Mouse (Mus musculus): Measurements from ENCODE around the gene Mtf2. TPM values are rescaled to one million over a fixed set of nuclear protein-coding genes. Genes with fewer than 3 reads are reported as not detected.
"Not testable (repeated sequence)": the region's sequence is repeated elsewhere in the genome, so short reads cannot be mapped to it uniquely, and the experiment has no call there.

Gene Mtf2
- 29.9 TPM for polyA plus RNA-seq (2021)

DNA sequence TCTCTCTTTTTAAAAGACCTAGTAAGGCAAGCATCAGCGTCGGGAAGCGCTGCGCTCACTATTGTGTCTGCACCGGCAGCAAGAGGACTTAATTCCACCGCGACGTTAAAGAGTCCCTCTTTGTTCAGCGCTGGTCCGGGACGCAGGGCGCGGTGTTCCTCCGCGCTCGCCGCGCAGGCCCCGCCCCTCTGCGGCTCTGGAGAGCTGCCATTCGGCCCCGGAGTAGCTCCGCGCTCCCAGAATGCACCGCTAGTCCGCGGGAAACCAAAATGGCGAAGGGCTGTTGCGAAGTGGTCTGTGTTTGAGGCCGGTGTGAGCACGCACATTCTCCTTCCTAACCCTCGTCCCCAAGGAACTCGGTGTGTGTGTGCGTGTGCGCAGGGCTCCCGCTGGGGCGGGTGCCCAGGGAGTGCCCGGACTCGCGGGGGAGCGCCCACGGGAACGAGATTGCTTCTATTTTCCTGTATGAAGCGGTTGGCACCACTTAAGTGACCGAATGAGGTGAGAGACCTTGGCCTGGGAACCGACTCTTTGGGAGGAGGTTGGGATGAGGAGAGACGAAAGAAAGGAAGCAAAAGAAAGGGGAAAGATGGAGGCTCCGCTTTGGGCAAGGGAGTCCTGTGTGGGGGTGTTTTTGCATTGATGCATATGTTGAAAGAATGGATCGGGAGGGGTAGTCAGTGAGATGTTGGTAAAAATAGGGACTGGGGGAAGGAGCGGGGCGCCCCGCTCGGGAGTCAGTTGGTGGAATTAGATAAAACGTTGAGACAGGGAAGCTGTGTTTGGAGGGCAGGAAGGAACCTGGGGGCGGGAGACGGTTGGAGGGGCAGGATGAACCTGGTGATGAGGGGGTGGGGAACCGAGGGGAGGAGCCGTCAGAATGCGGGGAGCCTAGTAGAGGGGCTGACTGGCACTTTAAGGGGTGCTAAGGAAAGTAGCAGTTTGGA, at the start of gene Mtf2:
Mtf2 (plus strand) TSS at position 210 of the 947 bp plus-strand sequence.
- in situ Hi-C loops (cut with MboI; ENCODE audit: low pct_unique_long_range_greater_than_20kb) = no loop called here
- CTCF ChIA-PET = interaction anchor here (1.5 kb wide), 1 partner anchor 17 kb away, joined by 5 read pairs; no protein-coding TSS in a partner anchor
- ATAC-seq (peak; percentile 94), DNase-seq (ENCODE audit: low read depth, low spot score) (peak; percentile 94)
- POLR2A ChIA-PET = interaction anchor here (0.7 to 1.1 kb wide), 3 partner anchors 12 to 54 kb away, joined by 3 to 4 read pairs (median 4); no protein-coding TSS in a partner anchor
- no peak for TF ChIP-seq CTCF (IDR thresholded peaks at IDR 0.05)
- no peaks in the 10 kb centered on the region for H3K27me3 ChIP-seq

DNA sequence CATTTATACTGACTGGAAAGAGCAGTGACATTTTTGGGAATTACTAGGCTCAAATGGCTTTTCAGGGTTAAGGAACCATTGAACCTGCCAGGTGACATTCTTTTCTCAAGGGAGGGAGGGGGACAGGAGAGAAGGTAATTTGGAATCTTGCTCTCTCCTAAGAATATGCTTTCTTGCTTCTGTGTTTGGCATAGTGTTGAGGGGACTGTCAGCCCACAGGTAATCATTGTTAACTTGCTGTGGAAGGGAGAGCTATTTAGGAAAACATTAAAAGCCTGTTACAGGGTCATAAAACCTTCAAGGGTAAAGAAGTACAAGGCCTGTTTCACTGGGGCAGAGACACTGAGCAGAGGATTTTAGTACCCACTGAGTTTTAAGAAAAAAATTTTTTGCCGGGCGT, 48.2 kb upstream of the Mtf2 start:
- DNase-seq (ENCODE audit: low read depth, low spot score) = no peak
- ChIA-PET POLR2A (no interaction called here), CTCF (interaction anchor here (1.0 kb wide), 2 partner anchors 13 to 95 kb away, joined by 3 to 4 read pairs; no protein-coding TSS in a partner anchor)
- ATAC-seq = no peak
- no peaks in the 10 kb centered on the region for H3K27me3 ChIP-seq
- no peak for TF ChIP-seq CTCF (IDR thresholded peaks at IDR 0.05)
- in situ Hi-C loops (cut with MboI; ENCODE audit: low pct_unique_long_range_greater_than_20kb) = no loop called here

DNA sequence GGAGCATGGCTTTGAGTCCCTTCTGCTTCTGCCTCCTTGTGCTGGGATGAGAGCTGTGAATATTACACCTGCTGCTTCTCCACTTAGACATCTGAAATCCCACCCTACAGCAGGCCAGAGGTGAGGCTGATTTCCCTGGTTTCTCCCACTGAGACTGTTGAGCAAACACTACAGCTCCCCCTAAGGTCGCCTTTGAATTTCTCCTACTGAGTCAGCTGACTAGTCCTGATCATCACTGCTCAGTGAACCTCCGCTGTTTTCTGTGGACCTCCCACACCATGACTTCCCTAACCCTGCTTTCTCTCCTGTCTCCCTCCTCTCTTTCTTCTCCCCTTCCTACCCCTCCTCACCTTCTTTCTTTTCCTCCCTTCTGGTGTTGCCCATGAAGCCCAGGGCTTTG, 46.1 kb upstream of the Mtf2 start:
- ATAC-seq = no peak
- no peaks in the 10 kb centered on the region for H3K27me3 ChIP-seq
- ChIA-PET POLR2A (no interaction called here), CTCF (interaction anchor here (1.1 to 1.6 kb wide), 3 partner anchors 15 to 98 kb away, joined by 3 to 4 read pairs (median 3); no protein-coding TSS in a partner anchor)
- no peak for DNase-seq (ENCODE audit: low read depth, low spot score)
- TF ChIP-seq CTCF (IDR thresholded peaks at IDR 0.05) = no peak
- in situ Hi-C loops (cut with MboI; ENCODE audit: low pct_unique_long_range_greater_than_20kb) = no loop called here

DNA sequence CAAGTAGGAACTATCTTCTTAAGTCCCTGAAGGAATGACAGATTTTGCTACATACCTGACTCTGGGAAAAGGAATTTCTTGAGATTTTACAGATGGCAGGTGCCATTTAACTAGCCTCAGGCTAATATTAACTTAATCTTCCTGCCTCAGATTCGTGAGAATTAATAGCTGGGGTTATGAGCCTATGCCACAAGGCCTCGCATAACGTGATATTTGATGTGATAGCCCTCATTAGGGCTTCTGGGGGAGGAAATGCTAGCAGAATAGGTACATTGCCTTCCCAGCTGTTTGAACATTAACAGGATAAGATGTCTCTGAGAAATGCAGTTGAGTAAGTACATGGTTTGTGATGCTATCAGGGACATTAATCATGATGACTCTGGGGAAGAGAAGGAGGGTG, 44.1 kb upstream of the Mtf2 start:
- DNase-seq (ENCODE audit: low read depth, low spot score) = peak; percentile 89
- POLR2A ChIA-PET = no interaction called here
- in situ Hi-C loops (cut with MboI; ENCODE audit: low pct_unique_long_range_greater_than_20kb) = no loop called here
- TF ChIP-seq CTCF (IDR thresholded peaks at IDR 0.05) = no peak
- CTCF ChIA-PET = interaction anchor here (0.8 to 2.3 kb wide), 4 partner anchors 10 to 96 kb away, joined by 3 to 8 read pairs (median 4); no protein-coding TSS in a partner anchor
- no peaks in the 10 kb centered on the region for H3K27me3 ChIP-seq
- ATAC-seq = peak; percentile 79

DNA sequence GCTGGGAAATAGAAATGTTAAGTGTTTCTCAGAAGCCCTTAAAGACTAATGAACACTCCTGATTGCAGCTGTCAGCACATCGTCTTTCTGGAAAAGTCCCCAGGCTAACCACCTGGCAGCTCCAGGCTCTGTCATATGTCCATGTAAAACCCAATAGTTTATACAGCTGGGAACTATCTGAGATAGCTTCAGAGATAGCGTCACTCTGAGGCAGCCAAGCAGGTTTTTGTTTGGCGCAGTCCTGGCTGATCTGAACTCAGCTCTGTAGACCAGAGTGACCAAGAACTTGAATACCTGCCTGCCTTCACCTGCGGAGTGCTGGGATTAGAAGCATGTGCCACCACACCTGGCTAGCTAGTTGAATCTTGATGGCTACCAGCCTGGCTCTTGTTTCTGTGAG, 37.2 kb upstream of the Mtf2 start:
- POLR2A ChIA-PET = no interaction called here
- DNase-seq (ENCODE audit: low read depth, low spot score) (no peak), ATAC-seq (no peak)
- TF ChIP-seq CTCF (IDR thresholded peaks at IDR 0.05) = no peak
- CTCF ChIA-PET = interaction anchor here (0.8 to 4.7 kb wide), 5 partner anchors 9 to 107 kb away, joined by 3 to 20 read pairs (median 4); no protein-coding TSS in a partner anchor
- H3K27me3 ChIP-seq = no peaks in the 10 kb centered on the region
- in situ Hi-C loops (cut with MboI; ENCODE audit: low pct_unique_long_range_greater_than_20kb) = no loop called here

DNA sequence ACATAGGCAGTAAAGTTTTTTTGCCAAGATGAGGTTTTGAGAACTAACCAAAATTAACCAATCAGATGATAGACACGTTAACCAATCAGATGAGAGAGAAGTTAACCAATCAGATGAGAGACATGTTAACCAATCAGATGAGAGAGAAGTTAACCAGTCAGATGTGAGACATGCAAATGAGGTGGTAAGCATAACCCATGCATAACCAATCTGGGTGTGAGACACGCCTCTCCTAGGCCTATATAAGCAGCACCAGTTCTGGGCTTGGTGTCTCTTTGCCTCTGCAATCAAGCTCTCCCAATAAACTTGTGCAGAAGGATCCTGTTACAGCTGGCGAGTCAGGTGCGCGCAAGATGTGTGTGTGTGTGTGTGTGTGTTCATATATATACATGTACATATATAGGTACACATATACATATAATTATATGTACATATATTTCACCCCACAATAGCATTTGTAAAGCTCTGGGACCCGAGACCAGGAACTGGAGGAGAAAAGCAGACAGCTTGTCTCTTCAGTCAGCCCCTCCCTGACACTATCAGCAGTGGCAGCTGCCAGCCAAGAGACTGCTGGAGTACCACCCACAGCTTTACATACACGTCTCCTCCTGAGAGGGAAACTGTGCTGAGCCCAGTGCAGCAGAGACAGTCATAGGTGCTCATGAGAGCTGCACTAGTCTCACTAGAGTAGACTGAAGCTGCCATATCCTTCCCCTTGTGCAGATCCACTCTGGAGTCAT, 36.5 kb upstream of the Mtf2 start:
- H3K27me3 ChIP-seq; in situ Hi-C loops (cut with MboI; ENCODE audit: low pct_unique_long_range_greater_than_20kb); POLR2A ChIA-PET; DNase-seq (ENCODE audit: low read depth, low spot score); ATAC-seq: not testable (repeated sequence)
- CTCF ChIA-PET = interaction anchor here (0.8 to 4.7 kb wide), 5 partner anchors 8 to 107 kb away, joined by 3 to 20 read pairs (median 4); no protein-coding TSS in a partner anchor

DNA sequence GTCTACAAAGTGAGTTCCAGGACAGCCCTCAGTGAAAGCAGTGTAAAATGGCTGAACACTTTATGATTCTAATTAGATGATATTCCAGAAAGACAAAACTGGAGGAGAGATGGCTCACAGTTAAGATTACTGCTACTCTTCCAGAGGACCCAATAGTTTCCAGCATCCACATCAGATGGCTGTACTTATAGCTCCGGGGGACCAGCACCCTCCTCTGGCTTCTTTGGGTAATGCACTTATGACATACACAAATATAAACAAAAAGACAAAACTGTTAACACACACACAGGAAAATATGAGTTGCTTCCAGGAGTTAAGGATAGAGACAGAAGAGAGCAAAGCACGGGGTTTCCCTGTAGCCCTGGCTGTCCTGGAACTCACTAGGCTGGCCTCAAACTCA, 35.5 kb upstream of the Mtf2 start:
- DNase-seq (ENCODE audit: low read depth, low spot score) (no peak), ATAC-seq (no peak)
- TF ChIP-seq CTCF (IDR thresholded peaks at IDR 0.05) = peak; percentile 66
- H3K27me3 ChIP-seq = no peaks in the 10 kb centered on the region
- ChIA-PET POLR2A (no interaction called here), CTCF (interaction anchor here (0.9 to 1.5 kb wide), 6 partner anchors 12 to 139 kb away, joined by 3 to 6 read pairs (median 3); no protein-coding TSS in a partner anchor)
- in situ Hi-C loops (cut with MboI; ENCODE audit: low pct_unique_long_range_greater_than_20kb) = loop anchor here (5.0 kb wide), 1 partner anchor 437 kb away; no protein-coding TSS in a partner anchor

DNA sequence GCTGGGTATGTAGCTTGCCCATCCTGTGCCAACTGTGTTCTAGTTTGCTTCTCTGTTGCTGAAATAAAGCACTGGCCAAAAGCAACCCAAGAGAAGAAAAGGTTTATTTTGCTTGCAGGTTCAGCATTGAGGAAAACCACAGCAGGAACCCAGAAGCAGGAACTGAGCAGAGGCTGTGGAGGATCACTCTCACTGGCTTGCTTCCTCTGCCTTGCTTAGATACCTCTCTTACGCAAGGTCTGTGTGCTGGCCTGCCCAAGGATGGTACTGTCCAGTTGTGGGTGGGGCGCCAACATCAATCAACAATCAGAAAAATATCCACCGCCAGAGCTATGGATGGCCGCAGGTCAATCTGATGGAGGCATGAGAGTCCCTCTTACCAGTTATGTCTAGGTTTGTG, 34.2 kb upstream of the Mtf2 start:
- ATAC-seq (no peak), DNase-seq (ENCODE audit: low read depth, low spot score) (no peak)
- in situ Hi-C loops (cut with MboI; ENCODE audit: low pct_unique_long_range_greater_than_20kb) = loop anchor here (5.0 kb wide), 1 partner anchor 436 kb away; no protein-coding TSS in a partner anchor
- POLR2A ChIA-PET = no interaction called here
- H3K27me3 ChIP-seq = no peaks in the 10 kb centered on the region
- no peak for TF ChIP-seq CTCF (IDR thresholded peaks at IDR 0.05)
- CTCF ChIA-PET = interaction anchor here (0.6 to 1.5 kb wide), 7 partner anchors 10 to 132 kb away, joined by 3 to 4 read pairs (median 3); no protein-coding TSS in a partner anchor

DNA sequence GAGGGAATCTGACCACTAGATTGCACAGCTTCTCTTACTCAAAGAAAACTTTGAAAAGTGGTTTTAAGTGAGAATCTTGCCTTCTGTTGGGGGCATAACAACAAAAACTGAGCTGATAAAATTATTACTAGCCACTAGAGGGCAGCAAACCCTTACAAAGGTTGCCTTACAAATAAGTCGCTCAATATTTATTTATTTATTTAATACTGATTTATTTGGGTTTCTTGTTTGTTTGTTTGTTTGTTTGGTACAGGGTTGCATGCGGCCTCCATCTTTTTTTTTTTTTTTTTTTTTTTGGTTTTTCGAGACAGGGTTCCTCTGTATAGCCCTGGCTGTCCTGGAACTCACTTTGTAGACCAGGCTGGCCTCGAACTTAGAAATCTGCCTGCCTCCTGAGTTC, 31.3 kb upstream of the Mtf2 start:
- H3K27me3 ChIP-seq = no peaks in the 10 kb centered on the region
- ChIA-PET CTCF (interaction anchor here (0.7 to 5.0 kb wide), 19 partner anchors 11 to 129 kb away, joined by 3 to 23 read pairs (median 4); no protein-coding TSS in a partner anchor), POLR2A (interaction anchor here (0.6 kb wide), 1 partner anchor 46 kb away, joined by 3 read pairs; no protein-coding TSS in a partner anchor)
- DNase-seq (ENCODE audit: low read depth, low spot score) (no peak), ATAC-seq (no peak)
- TF ChIP-seq CTCF (IDR thresholded peaks at IDR 0.05) = no peak
- in situ Hi-C loops (cut with MboI; ENCODE audit: low pct_unique_long_range_greater_than_20kb) = loop anchor here (5.0 kb wide), 1 partner anchor 433 kb away; no protein-coding TSS in a partner anchor

DNA sequence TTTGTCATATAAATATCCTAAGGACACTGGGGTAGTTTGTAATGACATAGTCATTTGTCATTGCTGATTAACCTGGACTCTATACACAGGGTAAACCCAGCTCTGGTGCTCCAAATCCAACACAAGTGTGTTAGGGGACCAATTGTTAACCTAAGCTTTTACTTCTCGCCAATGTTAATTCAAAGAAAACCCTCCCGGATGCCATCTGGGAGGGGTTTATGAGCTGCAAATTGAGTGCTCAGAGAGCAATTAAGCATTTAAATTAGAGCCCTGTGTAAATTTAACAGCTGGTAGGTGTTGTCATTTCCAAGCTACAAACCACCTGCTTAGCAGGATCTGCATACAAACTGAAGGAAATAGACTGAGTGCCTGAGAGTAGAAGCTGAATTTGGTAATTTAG, 30.0 kb upstream of the Mtf2 start:
- in situ Hi-C loops (cut with MboI; ENCODE audit: low pct_unique_long_range_greater_than_20kb) = loop anchor here (5.0 kb wide), 1 partner anchor 132 kb away; no protein-coding TSS in a partner anchor
- DNase-seq (ENCODE audit: low read depth, low spot score) (no peak), ATAC-seq (no peak)
- no peaks in the 10 kb centered on the region for H3K27me3 ChIP-seq
- ChIA-PET CTCF (interaction anchor here (0.9 to 5.0 kb wide), 12 partner anchors 13 to 134 kb away, joined by 3 to 23 read pairs (median 4); no protein-coding TSS in a partner anchor), POLR2A (interaction anchor here (0.6 kb wide), 1 partner anchor 60 kb away, joined by 4 read pairs; no protein-coding TSS in a partner anchor)
- no peak for TF ChIP-seq CTCF (IDR thresholded peaks at IDR 0.05)
